Mouse (Mus musculus) heart, adult 2 months (tissue): ENCODE data around the gene Kbtbd13. TPM values are rescaled to one million over a fixed set of nuclear protein-coding genes. Genes with fewer than 3 reads are reported as not detected.

Source experiments
- DNase-seq, 2 experiments: peaks; one replicate each; pipeline ENCODE4 v3.0.0; 2021
- H3K27ac ChIP-seq: fragments of 200-600 bp; 2 replicates; pipeline ENCODE4 v1.8.1; 2022
- H3K27me3 ChIP-seq: fragments of 200-500 bp; 2 replicates; pipeline ENCODE4 v1.6.1; 2012; ENCODE audit warnings: mild to moderate bottlenecking, low read length, inconsistent platforms, mixed read lengths; ENCODE audit not compliant: control insufficient read depth, insufficient read depth
- H3K36me3 ChIP-seq: fragments of 200-500 bp; 2 replicates; pipeline ENCODE4 v1.6.1; 2012; ENCODE audit warnings: low read length, inconsistent platforms; ENCODE audit not compliant: control insufficient read depth, insufficient read depth
- H3K4me1 ChIP-seq: fragments of 200-500 bp; 2 replicates; pipeline ENCODE4 v1.6.1; 2011; ENCODE audit warnings: low read length; ENCODE audit not compliant: control insufficient read depth, insufficient read depth
- H3K4me3 ChIP-seq: fragments of 200-600 bp; 2 replicates; pipeline ENCODE4 v1.8.1; 2022
- H3K79me2 ChIP-seq: fragments of 200-500 bp; replicated peaks from 2 replicates; pipeline ENCODE4 v1.6.1; 2012; ENCODE audit warnings: mild to moderate bottlenecking, inconsistent platforms, low read length, moderate library complexity, mixed read lengths; ENCODE audit not compliant: control insufficient read depth, insufficient read depth
- H3K9ac ChIP-seq: fragments of 200-500 bp; 2 replicates; pipeline ENCODE4 v1.6.1; 2012; ENCODE audit warnings: low read depth, mild to moderate bottlenecking, control low read depth, inconsistent platforms, low read length, mixed read lengths
- CTCF ChIP-seq: fragments of 200-600 bp; IDR thresholded peaks from 2 replicates; pipeline ENCODE4 v1.8.1; 2022; ENCODE audit warnings: antibody characterized with exemption, mild to moderate bottlenecking, moderate library complexity
- EP300 ChIP-seq: fragments of 200-500 bp; IDR thresholded peaks from 2 replicates; pipeline ENCODE4 v1.6.1; 2011; ENCODE audit warnings: low read depth, low read length, control low read depth; ENCODE audit not compliant: insufficient read depth
- POLR2A ChIP-seq: fragments of 200-500 bp; IDR thresholded peaks from 2 replicates; pipeline ENCODE4 v1.6.1; 2011; ENCODE audit warnings: mild to moderate bottlenecking, low read depth, low read length, control low read depth; ENCODE audit not compliant: insufficient read depth
- WGBS: fragments of 180-500 bp; shearing (Covaris S2); methylation state at CpG from one replicate; pipeline ENCODE4 v1.1.7; 2018; 5-methylcytosine and 5-hydroxymethylcytosine counted together
- intact Hi-C: fragments of 180-260 bp; cut with DNase I; formaldehyde crosslinking; loops from one replicate; pipeline ENCODE4 v1.15.1; 2025
- polyA plus RNA-seq: library from polyadenylated mRNA; depleted of rRNA; stranded (reverse); fragments of >200 nt; gene quantifications from 2 replicates; pipeline ENCODE4 v1.2.3, GENCODE M21; 2012
- total RNA-seq, 2 experiments: library from RNA; stranded (reverse); gene quantifications; 2 replicates each; pipeline ENCODE4 v1.2.3; 2021

The Kbtbd13 gene
- total and polyA plus RNA-seq, 3 experiments = 2.1 to 2.6 (median 2.4) TPM

DNA sequence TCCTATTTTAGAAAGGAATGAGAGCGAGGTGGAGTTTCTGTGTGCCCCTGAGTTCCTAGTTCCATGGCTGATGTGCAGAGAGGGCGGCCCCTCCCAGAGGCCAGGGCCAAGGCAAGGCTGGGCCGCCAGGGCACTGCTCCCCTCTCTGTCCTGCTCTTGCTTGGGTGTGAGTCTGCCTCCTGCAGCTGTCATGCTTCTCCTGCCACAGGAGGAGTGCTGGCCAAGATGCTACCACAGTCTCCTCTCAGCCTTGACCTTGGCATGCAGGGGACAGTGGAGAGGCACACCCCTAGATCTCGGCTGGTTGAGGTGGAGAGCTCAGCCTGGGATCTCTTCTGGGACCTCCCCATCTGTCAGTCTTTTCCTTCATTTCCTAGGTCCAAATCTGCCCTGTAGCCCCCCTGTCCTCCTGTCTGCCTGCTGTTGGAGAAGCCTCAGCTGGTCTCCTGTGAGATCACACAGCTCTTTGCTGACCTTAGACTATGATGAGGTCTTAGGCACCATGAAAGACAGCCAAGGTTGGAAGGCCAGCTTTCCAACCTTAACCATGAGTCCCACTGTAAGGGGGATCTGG lies 10.3 kb downstream of the Kbtbd13 start:
- Histone ChIP-seq H3K79me2 (no peaks in the 10 kb centered on the region), H3K9ac (no peak overlapping the region), H3K27me3 (no peaks in the 10 kb centered on the region), H3K27ac (no peak overlapping the region), H3K36me3 (no peaks in the 10 kb centered on the region), H3K4me1 (peaks cover 6% of the 10 kb centered on the region), H3K4me3 (no peak overlapping the region)
- DNase-seq = no peak
- intact Hi-C loops = no loop called here
- TF ChIP-seq CTCF (no peak), POLR2A (no peak), EP300 (no peak)
- WGBS = 71% methylated on average over 4 of the region's 4 CpGs

DNA sequence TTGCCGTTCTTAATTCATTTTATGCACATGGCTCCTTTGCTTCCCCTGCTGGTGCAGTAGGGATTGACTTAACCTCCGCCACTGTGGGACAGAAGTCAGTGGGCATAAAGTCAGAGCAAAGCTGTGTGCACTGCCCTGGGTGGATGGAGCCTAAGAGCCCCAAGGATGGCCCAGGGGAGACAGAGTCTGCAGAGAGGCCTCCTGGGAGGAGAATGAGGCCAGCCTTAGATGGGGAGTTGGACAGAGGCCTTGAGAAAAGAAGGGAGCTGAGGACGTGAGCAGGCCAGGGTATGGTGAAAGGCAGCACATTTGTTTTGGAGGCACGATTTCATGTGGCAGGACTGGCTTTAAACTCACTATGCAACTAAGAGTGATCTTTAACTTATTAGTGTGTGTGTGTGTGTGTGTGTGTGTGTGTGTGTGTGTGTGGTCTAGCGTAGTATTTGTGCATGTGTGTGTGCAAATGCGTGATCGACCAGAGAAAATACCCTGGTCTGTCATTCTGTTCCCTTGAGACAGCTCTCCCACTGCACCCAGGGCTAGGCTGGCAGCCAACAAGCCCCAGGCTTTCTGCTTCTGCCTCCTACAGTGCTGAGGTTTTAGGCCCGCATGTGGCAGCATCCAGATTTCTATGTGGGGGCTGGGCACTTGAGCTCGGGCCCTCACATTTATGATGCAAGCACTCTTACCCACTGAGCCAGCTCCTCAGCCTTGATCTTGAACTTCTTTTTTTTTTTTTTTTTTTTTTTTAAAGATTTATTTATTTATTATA lies 16.1 kb downstream of the Kbtbd13 start:
- H3K27ac ChIP-seq = peak overlapping the region; percentile 48; the same call in 1 of the 2 replicates
- no peaks in the 10 kb centered on the region for H3K79me2 ChIP-seq
- no peak overlapping the region for H3K4me3 ChIP-seq
- intact Hi-C loops = no loop called here
- no peaks in the 10 kb centered on the region for H3K4me1 ChIP-seq
- DNase-seq = no peak
- no peak overlapping the region for H3K9ac ChIP-seq
- H3K27me3 ChIP-seq = no peaks in the 10 kb centered on the region
- TF ChIP-seq POLR2A (no peak), CTCF (0 out of 2 replicates have a peak, but pooled peaks have one; percentile 17)
- 80% methylated on average over 9 of the region's 9 CpGs for WGBS
- no peaks in the 10 kb centered on the region for H3K36me3 ChIP-seq

DNA sequence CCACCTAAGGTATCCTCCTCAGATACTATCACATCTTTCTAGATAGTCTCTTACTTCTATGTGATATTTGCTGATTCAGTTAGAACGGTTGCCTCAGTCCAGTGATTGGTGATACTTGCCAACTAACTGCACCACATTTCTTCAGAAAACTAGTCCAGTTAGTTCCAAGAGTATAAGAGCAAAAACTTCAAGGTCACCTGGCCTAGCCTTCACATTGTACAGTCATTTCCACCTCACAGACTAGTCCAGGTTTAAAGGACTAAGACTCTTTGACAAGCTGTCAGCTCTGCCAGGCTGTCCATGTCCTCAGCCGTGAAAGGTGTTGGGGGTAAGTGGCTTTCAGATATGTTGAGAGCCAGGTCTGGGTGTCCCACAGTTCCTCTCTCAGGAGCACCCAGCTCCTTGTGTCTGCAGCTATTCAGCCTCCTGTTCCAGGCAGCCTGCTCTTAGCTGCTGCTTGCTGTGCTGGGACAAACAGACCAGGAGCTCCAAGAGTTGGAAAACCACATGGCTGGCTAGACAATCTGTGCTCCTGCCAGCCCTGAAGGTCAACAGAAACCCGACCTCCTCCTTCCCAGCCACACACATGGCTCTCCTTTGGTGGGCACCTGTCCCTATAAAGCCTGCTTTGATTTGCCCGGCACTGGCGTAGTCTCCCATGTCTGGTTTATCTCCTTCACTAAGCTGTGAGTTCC lies 16.8 kb downstream of the Kbtbd13 start:
- intact Hi-C loops = no loop called here
- Histone ChIP-seq H3K27ac (peak overlapping the region; percentile 48), H3K4me1 (no peaks in the 10 kb centered on the region), H3K79me2 (no peaks in the 10 kb centered on the region), H3K4me3 (no peak overlapping the region), H3K36me3 (no peaks in the 10 kb centered on the region), H3K9ac (no peak overlapping the region), H3K27me3 (no peaks in the 10 kb centered on the region)
- 55% methylated on average over 5 of the region's 5 CpGs for WGBS
- DNase-seq = peak in 1 of 2 experiments; percentile 46
- TF ChIP-seq EP300 (no peak), CTCF (no peak), POLR2A (no peak)

DNA sequence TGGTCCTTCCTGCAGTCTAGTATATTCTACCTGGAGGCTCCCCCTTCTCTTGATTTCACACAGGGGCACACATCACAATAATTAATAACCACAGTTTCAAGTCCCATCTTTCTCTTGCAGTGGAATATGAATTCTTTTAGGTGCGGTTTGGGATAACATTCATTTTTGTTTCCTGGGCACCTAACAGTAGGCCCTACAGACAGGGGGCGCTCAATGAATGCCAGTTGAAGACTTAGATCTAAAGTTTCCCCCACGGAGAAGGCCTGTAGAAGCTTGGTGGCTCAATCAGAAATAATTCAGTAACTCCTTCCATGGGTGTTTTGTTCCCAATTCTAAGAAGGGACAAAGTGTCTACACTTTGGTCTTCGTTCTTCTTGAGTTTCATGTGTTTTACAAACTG lies 19.0 kb downstream of the Kbtbd13 start:
- no peaks in the 10 kb centered on the region for H3K79me2 ChIP-seq
- H3K27me3 ChIP-seq = no peaks in the 10 kb centered on the region
- no peak for DNase-seq
- TF ChIP-seq POLR2A (no peak), CTCF (peak; percentile 76)
- WGBS = 72% methylated on average over 4 of the region's 4 CpGs
- intact Hi-C loops = no loop called here
- no peaks in the 10 kb centered on the region for H3K4me1 ChIP-seq
- no peak overlapping the region for H3K4me3 ChIP-seq
- no peak overlapping the region for H3K27ac ChIP-seq
- H3K9ac ChIP-seq = no peak overlapping the region
- no peaks in the 10 kb centered on the region for H3K36me3 ChIP-seq

DNA sequence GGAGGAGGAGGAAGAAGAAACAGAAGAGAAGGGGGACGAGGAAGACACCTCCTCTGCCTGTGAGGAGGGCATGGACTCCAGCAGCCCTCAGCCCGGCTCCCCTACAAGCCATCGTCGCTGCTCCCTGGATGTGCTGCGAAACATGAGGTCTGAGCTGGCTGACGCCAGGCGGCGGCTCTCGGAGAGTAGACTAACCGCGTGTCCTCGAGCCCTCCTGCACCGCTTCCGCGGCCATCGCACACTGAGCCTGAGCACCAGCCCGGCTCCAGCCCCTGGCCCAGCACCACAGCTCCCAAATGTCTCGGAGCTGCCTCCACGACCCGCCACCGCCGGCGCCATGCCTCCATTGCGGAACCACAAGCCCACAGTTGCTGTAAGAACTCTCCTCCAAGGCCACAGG lies 19.7 kb downstream of the Kbtbd13 start:
- intact Hi-C loops = no loop called here
- no peak overlapping the region for H3K4me3 ChIP-seq
- no peak overlapping the region for H3K27ac ChIP-seq
- DNase-seq = no peak
- 88% methylated on average over 24 of the region's 24 CpGs for WGBS
- no peak overlapping the region for H3K9ac ChIP-seq
- H3K4me1 ChIP-seq = no peaks in the 10 kb centered on the region
- TF ChIP-seq POLR2A (no peak), EP300 (no peak), CTCF (no peak)
- no peaks in the 10 kb centered on the region for H3K36me3 ChIP-seq
- H3K27me3 ChIP-seq = no peaks in the 10 kb centered on the region
- H3K79me2 ChIP-seq = no peaks in the 10 kb centered on the region

DNA sequence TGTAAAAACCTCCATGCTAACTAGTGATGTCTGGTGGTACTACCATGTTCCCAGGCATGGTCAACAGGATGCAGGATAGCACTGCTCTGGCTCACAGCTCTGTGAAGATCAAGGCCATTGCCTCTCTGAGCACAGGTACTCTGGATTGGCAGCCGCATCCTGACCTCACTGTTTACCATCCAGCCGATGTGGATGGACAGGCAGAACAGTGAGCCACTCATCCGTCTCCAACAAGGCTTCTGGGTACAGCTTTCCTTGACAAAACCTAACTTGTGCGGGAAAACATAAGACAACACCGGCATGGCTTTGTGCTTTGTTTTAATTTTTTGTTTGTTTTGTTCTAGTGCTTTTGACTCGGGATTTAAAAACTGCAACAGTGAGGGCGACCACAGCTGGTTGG lies 25.7 kb downstream of the Kbtbd13 start:
- no peak for DNase-seq
- no peak overlapping the region for H3K4me3 ChIP-seq
- no peaks in the 10 kb centered on the region for H3K79me2 ChIP-seq
- no peak overlapping the region for H3K27ac ChIP-seq
- H3K27me3 ChIP-seq = no peaks in the 10 kb centered on the region
- intact Hi-C loops = no loop called here
- H3K36me3 ChIP-seq = no peaks in the 10 kb centered on the region
- no peak for TF ChIP-seq POLR2A
- no peak for TF ChIP-seq CTCF
- TF ChIP-seq EP300 = no peak
- no peaks in the 10 kb centered on the region for H3K4me1 ChIP-seq
- no peak overlapping the region for H3K9ac ChIP-seq
- 81% methylated on average over 7 of the region's 7 CpGs for WGBS
